Mouse (Mus musculus): ENCODE measurements around the gene Tcerg1l.

DNA sequence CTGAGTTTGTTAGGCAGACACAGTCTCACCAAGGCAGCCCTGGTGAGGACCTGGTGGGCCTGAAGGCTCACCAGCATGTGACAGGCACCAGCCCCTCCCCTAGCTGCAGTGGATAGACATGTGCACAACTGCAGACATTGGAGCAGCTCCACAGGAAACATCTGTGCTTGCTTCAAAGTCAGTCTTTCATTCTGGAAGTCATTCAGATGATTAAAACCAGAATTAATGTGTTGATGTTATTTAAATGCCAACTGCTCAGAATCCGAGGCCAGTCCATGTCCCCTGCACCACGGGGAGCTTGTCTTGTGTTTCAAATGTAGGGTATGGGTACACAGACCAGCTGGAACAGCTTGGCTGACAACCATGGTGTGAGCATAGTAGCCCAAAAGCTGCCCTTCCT, 150.8 kb downstream of the Tcerg1l start:
- TF ChIP-seq POLR2A (IDR thresholded peaks at IDR 0.05; ENCODE audit: low read depth, low read length) (no peak), CTCF (IDR thresholded peaks at IDR 0.05; ENCODE audit: extremely low read depth, insufficient read length, insufficient replicate concordance, low read depth, low read length) (no peak)

Measured in small intestine, adult 2 months (tissue).